Mouse (Mus musculus): Measurements from ENCODE around the gene Hal.

Gene Hal

DNA sequence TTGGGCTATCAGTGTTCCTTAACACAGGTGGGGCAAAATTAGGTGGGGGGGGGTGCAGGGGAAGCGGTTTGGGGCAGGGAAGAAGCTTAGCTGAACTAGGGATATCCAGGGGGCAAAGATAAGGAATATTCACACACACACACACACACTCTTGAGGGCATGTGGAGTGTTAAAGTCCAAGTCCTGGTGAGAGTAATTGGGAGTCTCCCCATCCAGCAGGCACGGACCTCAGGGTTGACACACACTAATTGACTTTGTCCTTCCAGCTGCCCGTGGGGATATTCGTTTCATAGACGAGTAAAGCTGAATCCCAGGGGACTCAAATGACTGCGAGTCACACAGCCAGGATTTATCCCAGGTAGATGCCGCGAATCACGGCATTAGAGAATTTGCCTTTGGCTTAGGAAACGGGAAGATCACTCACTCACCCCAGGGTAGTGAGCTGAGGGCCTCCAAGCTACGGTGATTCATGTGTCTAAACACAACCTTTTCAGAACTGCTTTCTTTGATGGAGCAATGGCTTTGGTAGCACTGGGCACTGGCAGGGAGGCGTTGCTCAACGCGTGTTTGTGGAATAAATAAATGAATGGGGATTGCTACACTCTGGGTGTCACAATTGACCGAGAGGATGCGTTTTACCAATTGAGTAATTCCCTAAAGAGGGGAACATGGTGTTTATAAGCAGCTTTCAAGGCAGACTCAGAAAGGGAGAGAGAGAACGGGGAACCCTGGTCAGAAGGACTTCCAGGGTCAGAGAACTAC, at the start of gene Hal:
Gene Hal, plus strand, starts transcription at position 703 of the 762 bp plus-strand sequence.
- peak; percentile 76 for DNase-seq (ENCODE audit: low read depth)

DNA sequence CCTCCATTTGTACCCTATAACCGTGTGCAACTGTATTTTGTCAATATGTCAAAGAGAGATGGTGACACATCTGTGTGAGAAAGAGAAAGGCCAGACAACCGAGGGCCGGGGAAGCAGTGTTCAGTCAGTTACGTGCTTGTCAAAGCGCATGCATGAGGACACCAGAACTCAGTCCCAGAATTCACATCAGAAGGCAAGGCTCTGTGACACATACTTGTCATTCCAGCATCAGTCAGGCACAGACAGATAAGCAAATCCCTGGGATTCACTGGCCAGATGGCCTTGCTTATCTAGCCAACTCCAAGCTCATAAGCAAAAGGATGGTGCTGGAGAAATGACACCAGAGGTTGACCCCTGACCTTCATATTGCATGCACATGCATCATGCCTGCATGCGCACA, 47.1 kb upstream of the Hal start:
- no peak for DNase-seq (ENCODE audit: low read depth)

- DNase-seq (ENCODE audit: low read depth): no peak
Observed at GRCm38 (mm10) chr10:93442183-93442582, 46.4 kb upstream of the Hal start.

- DNase-seq (ENCODE audit: low read depth): no peak
Observed at GRCm38 (mm10) chr10:93444407-93444806, 44.2 kb upstream of the Hal start.

DNA sequence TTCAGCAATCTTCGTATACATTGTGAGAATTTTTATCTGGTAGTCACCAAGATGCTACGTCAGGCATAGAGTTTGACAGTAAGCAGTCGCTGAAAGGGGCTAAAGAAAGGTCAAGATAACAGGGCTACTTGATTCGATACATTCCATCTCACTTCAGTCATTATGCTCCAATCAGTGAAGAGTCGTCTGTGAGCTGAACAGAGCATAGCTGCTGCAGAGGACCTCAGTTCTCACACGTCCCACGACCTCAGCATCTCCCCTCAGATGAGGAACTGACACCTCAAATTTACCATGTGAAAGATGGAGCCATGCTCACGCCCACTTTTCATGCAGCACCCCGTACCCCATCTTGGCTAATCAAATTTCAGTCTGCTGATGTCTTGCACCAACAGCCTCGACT, 41.2 kb upstream of the Hal start:
- no peak for DNase-seq (ENCODE audit: low read depth)

GRCm38 (mm10) chr10:93454652-93455014, 33.9 kb upstream of the Hal start:
- DNase-seq (ENCODE audit: low read depth): no peak

DNA sequence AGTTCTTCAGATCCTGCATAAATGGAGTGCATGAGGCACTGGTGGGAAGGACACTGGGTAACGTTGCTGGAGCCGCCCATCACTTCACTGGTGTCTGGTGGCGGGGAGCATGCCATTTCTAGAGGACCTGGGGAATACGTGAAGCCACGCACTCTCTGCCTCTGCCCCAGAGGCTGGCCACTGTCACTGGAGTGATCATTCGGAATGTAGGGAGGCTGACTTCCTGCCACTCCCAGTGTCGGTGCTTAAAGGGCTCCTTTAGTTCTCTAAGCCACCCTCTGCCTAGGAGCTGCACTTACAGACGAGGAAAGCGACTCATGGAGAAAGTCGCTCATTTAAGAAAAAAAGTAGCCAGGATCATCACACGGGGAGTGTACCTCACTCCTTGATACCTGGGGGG, 28.5 kb upstream of the Hal start:
- DNase-seq (ENCODE audit: low read depth): no peak

GRCm38 (mm10) chr10:93462692-93463382, 25.7 kb upstream of the Hal start:
- no peak for DNase-seq (ENCODE audit: low read depth)

DNA sequence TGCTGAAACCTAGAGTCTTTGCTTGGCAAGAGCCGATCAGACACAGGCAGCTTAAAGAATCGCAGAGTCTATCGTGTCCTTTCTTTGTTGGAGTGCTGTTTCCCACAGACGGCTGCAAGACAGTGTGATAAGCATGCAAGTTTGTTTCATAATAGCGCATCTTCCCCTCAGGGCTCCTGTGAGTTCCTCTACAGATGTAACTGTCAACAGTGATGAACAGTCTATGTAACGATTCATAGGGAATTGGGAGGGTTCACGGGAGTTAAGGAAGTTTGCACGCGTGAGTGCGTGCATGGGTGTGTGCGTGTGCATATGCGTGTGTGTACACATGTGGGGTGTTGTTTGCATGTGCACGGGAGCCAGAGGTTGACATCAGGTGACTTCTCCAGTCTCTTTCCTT, 25.0 kb upstream of the Hal start:
- DNase-seq (ENCODE audit: low read depth): no peak

- DNase-seq (ENCODE audit: low read depth): no peak
Observed at GRCm38 (mm10) chr10:93467259-93467658, 21.3 kb upstream of the Hal start.

DNA sequence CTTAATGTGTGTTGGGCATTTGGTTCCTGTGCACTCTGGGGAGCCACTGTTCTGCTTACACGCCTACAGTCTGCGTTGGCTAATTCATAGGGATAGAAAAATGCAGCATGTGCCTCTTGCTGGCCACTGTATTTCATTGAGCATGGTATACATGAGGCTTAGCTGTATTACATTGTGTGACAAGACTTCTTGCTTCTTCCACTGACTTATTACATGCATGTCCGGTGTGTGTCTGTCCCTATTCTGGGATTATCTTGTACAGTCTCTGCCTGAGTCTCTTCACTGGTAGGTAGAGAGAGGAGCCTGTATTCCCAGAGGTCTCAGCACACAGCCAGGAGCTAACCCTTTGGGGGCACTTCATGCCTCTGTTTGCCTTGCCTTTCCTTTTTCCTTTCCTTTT, 20.8 kb upstream of the Hal start:
- no peak for DNase-seq (ENCODE audit: low read depth)

- DNase-seq (ENCODE audit: low read depth): peak; percentile 93
Observed at GRCm38 (mm10) chr10:93471415-93471814, 17.2 kb upstream of the Hal start.

DNA sequence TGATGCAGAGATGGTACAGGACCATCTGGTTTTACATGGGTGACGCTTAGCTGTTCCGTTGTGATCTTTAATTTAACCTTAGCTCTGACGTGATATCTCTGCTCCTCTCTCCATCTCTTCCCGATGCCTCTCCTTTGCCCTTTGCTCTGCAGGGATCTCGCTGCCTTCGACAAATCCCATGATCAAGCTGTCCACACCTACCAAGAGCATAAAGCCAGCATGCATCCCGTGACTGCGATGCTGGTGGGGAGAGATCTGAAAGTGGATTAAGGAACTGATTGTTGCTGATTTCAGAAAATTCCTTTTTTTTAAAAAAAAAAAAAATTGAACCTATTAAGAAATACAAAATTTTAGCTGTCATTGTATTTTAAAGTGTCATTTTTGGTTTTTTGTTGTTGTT, 4.1 kb upstream of the Hal start:
- no peak for DNase-seq (ENCODE audit: low read depth)

- peak; percentile 23 for DNase-seq (ENCODE audit: low read depth)
Observed at GRCm38 (mm10) chr10:93485055-93485691, 3.4 kb upstream of the Hal start.

GRCm38 (mm10) chr10:93486622-93487021, 1.9 kb upstream of the Hal start:
- no peak for DNase-seq (ENCODE audit: low read depth)

DNA sequence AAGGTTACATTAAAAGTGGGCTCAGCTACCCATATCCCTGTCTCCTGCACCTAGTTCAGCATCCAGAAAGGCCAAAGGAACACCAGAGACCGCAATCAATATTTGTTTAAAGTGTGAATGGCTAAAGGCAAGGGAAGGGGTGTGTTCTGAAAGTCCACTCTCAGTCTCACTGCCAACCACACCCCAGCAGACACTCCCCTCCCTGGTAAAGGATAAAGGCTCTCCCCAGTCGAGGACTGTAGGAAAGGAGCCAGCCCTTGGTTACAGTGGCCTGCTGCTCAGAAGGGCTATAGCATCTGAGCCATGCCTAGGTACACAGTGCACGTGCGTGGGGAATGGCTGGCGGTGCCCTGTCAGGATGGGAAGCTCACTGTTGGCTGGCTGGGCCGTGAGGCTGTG, 259 bp downstream of the Hal start:
- DNase-seq (ENCODE audit: low read depth): no peak

DNA sequence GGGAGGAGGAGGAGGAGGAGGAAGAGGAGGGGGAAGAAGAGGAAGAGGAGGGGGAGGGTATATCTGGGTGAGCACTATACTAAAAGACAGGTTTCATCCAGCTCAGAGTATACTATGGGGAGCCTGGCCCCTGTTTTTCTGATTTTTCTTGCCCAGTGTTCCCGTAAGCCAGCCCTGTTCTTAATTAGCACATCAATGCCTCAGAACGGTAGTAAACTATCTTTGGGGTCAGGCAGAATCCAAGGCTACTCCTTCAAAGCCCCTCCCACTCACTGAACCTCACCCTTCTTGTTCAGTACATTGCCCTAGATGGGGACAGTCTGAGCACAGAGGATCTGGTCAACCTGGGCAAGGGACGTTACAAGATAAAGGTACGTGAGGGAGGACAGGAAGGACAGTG, 1.9 kb downstream of the Hal start:
- no peak for DNase-seq (ENCODE audit: low read depth)

- DNase-seq (ENCODE audit: low read depth): no peak
Observed at GRCm38 (mm10) chr10:93500864-93501263, 12.3 kb downstream of the Hal start.

GRCm38 (mm10) chr10:93501346-93501745, 12.8 kb downstream of the Hal start:
- no peak for DNase-seq (ENCODE audit: low read depth)

DNA sequence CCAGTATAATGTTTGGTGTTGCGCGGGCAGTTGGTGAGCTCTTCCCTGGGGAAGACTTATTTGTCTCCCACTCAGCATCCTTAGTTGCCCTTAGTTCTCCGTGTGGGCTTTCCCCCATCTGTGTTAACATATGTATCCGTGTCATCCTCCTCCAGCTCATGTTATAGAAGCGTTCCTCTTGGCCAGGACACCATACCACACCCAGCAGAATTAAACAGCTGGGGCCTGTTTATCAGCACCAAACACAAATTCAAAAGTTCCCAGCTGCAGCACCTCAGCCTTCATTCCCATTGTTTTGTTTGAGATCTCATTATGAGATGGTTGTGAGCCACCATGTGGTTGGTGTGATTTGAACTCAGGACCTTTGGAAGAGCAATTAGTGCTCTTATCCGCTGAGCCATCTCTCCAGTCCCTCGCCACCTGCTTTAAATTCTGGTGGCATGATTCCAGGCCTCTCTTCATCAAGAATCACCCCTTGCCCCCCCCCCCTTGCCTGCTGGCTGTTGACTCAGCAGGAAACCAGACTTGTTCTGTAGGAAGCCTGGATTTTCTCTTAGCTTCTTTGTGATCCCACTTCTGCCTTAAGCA, 19.9 kb downstream of the Hal start:
- peak; percentile 42 for DNase-seq (ENCODE audit: low read depth)

- DNase-seq (ENCODE audit: low read depth): no peak
Observed at GRCm38 (mm10) chr10:93509532-93510153, 21.1 kb downstream of the Hal start.

GRCm38 (mm10) chr10:93515419-93515818, 26.9 kb downstream of the Hal start:
- no peak for DNase-seq (ENCODE audit: low read depth)
